Mouse (Mus musculus) heart, adult 9 months (tissue): ENCODE results near the gene Ptger2.
A peak's percentile ranks its signal among the peaks of the same experiment; 100 is the strongest.
"Not testable (repeated sequence)": the region's sequence is repeated elsewhere in the genome, so short reads cannot be mapped to it uniquely, and the experiment has no call there.

Experiments
- DNase-seq, 2 experiments: peaks; one replicate each; pipeline ENCODE4 v3.0.0; 2022; ENCODE audit warnings: low spot score in 2 of 2

The Ptger2 gene

GRCm38 (mm10) chr14:44987674-44988355 lies at the start of gene Ptger2:
Gene Ptger2, plus strand, starts transcription at chr14:44988195.
- not testable (repeated sequence) for DNase-seq

- DNase-seq, result no peak
Measured at GRCm38 (mm10) chr14:44960746-44961145, 27.2 kb upstream of the Ptger2 start.

- peak in 1 of 2 experiments; percentile 35 for DNase-seq
Measured at GRCm38 (mm10) chr14:44977278-44977677, 10.7 kb upstream of the Ptger2 start.

GRCm38 (mm10) chr14:44979887-44980286 lies 8.1 kb upstream of the Ptger2 start:
- no peak for DNase-seq

- DNase-seq, result peak in 1 of 2 experiments; percentile 35
Measured at GRCm38 (mm10) chr14:44981490-44981889, 6.5 kb upstream of the Ptger2 start.

GRCm38 (mm10) chr14:44984106-44984505 lies 3.9 kb upstream of the Ptger2 start:
- DNase-seq, result no peak

GRCm38 (mm10) chr14:44986248-44986647 lies 1.7 kb upstream of the Ptger2 start:
- DNase-seq, result no peak

GRCm38 (mm10) chr14:44988456-44989016 lies 541 bp downstream of the Ptger2 start:
- DNase-seq, result peak in 1 of 2 experiments; percentile 6

GRCm38 (mm10) chr14:44989017-44989721 lies 1.2 kb downstream of the Ptger2 start:
- DNase-seq, result no peak

GRCm38 (mm10) chr14:44989751-44990150 lies 1.8 kb downstream of the Ptger2 start:
- DNase-seq, result no peak

- DNase-seq, result no peak
Measured at GRCm38 (mm10) chr14:44994337-44994736, 6.3 kb downstream of the Ptger2 start.

GRCm38 (mm10) chr14:45000086-45000769 lies 12.2 kb downstream of the Ptger2 start:
- no peak for DNase-seq

- DNase-seq, result no peak
Measured at GRCm38 (mm10) chr14:45005698-45006283, 17.8 kb downstream of the Ptger2 start.

- DNase-seq, result no peak
Measured at GRCm38 (mm10) chr14:45009242-45009641, 21.2 kb downstream of the Ptger2 start.

- no peak for DNase-seq
Measured at GRCm38 (mm10) chr14:45011260-45011659, 23.3 kb downstream of the Ptger2 start.

GRCm38 (mm10) chr14:45011671-45012070 lies 23.7 kb downstream of the Ptger2 start:
- DNase-seq, result no peak

- no peak for DNase-seq
Measured at GRCm38 (mm10) chr14:45021551-45021950, 33.6 kb downstream of the Ptger2 start.

- no peak for DNase-seq
Measured at GRCm38 (mm10) chr14:45034293-45034692, 46.3 kb downstream of the Ptger2 start.

- DNase-seq, result no peak
Measured at GRCm38 (mm10) chr14:45036579-45036978, 48.6 kb downstream of the Ptger2 start.

GRCm38 (mm10) chr14:45038052-45038451 lies 50.1 kb downstream of the Ptger2 start:
- DNase-seq, result no peak

- DNase-seq, result no peak
Measured at GRCm38 (mm10) chr14:45040851-45041475, 53.0 kb downstream of the Ptger2 start.
